Mouse (Mus musculus) heart, postnatal 25 days (tissue): ENCODE results near the gene Lrrc29. TPM values are rescaled to one million over a fixed set of nuclear protein-coding genes. Genes with fewer than 3 reads are reported as not detected.

ENCODE experiments used
- DNase-seq: peaks from one replicate; pipeline ENCODE4 v3.0.0; 2022; ENCODE audit warnings: low spot score
- intact Hi-C: fragments of 180-260 bp; cut with DNase I; formaldehyde crosslinking; loops from one replicate; pipeline ENCODE4 v1.15.1; 2025
- total RNA-seq, 2 experiments: library from RNA; stranded (reverse); gene quantifications; 2 replicates each; pipeline ENCODE4 v1.2.3; 2021

Lrrc29 gene
- 1 to 10 TPM; 1.3 to 1.9 TPM for total RNA-seq

DNA sequence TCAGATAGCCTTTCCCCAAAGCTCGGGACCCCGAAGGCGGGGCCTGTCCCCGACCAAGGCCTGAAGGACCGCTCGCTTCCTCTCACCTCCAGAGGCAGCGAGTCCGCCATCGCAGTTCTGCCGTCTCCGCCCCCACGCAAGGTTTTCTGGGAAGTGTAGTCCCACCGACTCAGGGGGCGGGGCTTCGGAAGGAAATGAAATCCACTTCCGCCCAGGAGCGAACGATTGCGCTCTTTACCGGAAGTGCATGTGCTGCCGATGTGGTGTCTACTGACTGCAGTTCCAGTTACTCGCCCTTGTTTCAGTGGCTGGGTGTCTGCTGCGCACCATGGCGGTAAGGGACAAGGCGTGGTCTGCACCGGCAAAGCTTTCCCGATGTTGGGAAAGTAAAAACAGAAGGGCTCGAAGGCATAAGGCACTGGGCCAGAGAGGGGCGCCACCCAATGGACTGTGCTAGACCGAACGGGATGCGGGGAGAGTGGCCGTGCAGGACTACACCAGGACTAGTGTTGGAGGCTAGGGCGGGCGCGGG is at the start of gene Lrrc29, which contains the start of gene Tmem208:
Lrrc29 (minus strand) TSS at position 138 of the 532 bp plus-strand sequence.
Tmem208 (plus strand) TSS at position 214 of the 532 bp plus-strand sequence.
- DNase-seq, result peak; percentile 91
- intact Hi-C loops, result no loop called here

DNA sequence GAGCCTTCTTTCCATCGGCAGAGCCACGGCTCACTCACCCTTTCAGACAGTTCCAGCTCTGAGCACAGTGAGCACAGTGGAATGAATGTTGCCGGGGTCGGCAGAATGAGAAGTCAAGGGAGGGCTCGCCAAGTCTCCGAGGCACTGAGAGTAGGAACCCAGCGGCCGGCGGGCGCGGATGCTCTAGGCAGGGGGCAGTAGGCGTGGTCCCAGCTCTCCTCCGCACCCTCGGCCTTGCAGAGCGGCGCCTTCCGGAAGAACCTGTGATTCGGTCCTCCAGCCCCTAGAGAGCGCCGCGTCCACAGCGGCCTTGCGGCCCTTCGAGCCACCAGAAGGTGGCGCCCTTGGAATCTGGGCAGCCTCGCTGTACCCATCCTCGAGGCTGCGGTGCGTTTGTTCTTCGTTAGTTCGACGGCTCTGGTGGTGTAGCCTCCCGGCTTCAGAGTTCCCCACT is 48.5 kb upstream of the Lrrc29 start:
- DNase-seq, result no peak
- intact Hi-C loops, result no loop called here

DNA sequence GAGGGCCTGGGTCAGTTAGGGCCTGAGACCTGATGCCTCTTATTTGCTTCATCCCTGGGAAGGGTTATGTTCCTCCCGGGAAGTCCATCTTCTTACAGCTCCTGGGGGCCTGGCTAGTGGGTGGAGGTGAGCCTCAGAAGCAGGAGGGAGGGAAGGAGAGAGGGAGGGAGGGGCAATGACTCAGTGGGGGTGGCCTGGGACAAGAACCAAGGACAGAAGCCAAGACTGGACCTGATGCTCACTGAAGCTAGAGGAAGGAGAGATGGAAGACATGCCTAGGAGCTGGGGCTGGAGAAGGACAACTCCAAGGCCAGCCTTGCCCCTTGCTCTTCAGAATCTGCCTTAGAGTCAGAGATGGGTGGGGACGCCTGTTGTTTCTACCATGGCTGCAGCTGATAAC is 47.0 kb upstream of the Lrrc29 start, which contains the start of gene Plekhg4:
Plekhg4 (plus strand) TSS at position 243 of the 400 bp plus-strand sequence.
- intact Hi-C loops, result no loop called here
- DNase-seq, result no peak

- intact Hi-C loops, result no loop called here
- DNase-seq, result no peak
Measured at GRCm38 (mm10) chr8:105372473-105372872, 46.4 kb upstream of the Lrrc29 start.

DNA sequence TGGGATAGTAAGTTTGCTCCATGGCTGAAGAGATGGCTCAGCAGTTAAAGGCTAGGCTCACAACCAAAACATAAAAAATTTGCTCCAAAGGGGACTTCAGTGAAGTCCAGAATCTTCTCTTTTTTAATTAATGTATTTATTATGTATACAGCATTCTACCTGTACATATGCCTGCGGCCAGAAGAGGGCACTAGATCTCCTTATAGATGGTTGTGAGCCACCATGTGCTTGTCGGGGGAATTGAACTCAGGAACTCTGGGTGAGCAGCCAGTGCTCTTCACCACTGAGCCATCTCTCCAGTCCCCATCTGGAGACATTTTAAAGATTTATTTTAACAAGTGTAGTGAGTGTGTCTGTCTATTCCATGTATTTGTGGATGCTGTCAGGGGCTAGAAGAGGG is 41.0 kb upstream of the Lrrc29 start:
- DNase-seq, result no peak
- intact Hi-C loops, result no loop called here

- DNase-seq, result no peak
- intact Hi-C loops, result no loop called here
Measured at GRCm38 (mm10) chr8:105361751-105362702, 35.9 kb upstream of the Lrrc29 start.

DNA sequence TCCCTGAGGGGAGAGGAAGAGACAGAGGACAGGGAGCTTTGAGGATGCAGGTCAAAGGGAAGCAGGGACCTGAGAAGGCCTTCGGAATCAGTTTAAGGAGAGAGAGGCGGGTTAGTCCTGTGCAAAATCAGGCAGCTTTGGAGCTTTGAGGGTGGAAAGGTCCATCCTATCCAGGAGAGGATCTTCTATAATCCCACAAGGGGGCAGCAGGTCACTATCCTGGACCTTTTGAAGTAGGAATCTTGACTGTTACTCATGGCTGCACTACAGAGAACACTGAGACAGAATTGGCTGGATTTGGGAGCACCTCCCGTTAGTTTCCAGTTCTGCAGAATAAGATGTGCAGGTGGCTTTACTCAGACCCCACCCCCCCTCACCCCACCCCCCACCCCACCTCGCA is 33.6 kb upstream of the Lrrc29 start:
- intact Hi-C loops, result loop anchor here (2.0 kb wide), 2 partner anchors 37 to 117 kb away; no protein-coding TSS in a partner anchor
- no peak for DNase-seq

DNA sequence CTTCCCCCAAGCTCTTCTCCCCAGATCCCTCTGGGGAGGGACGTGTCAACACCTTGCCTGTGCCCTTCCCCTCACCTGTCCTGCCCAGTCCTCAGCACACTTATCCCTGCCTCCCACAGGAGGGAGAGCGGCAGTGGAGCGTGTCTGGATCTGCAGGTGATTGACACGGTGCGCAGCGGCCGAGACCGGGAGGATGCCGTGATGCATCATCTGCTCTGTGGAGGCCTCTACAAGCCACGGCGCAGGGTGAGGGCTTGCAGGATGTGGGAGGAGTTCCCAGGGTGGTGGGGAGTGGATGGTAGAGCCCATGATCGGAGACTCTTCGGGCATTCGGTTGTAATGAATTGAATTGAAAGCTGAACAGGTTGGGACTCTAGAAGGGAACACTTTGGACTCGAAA is 33.1 kb upstream of the Lrrc29 start:
- intact Hi-C loops, result loop anchor here (2.0 kb wide), 2 partner anchors 38 to 118 kb away; no protein-coding TSS in a partner anchor
- no peak for DNase-seq

GRCm38 (mm10) chr8:105356681-105357080 is 30.6 kb upstream of the Lrrc29 start:
- DNase-seq, result no peak
- intact Hi-C loops, result no loop called here

- DNase-seq, result peak; percentile 43
- intact Hi-C loops, result no loop called here
Measured at GRCm38 (mm10) chr8:105355179-105356024, 29.3 kb upstream of the Lrrc29 start.

GRCm38 (mm10) chr8:105354549-105354948 is 28.5 kb upstream of the Lrrc29 start:
- DNase-seq, result no peak
- intact Hi-C loops, result no loop called here

- intact Hi-C loops, result no loop called here
- no peak for DNase-seq
Measured at GRCm38 (mm10) chr8:105353583-105354135, 27.6 kb upstream of the Lrrc29 start.

DNA sequence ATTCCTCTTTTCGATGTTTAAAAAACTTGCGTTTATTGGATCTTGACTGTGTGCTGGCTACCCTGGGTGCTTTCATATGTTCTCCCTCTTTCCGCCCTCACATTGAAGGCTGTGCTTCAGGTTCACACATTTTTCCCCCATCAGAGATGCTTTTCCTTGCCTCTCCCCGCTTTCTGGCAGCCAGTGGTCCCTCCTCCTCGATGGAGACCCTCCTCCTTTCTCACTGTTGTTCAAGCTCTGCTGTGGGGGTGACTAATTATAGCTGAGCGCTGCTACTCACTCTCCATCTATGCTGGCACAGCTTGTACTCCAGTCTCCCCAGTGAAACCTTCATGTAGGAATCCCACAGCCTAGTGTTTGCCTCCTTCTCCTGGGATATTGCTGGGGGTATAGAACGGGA is 24.1 kb upstream of the Lrrc29 start:
- no peak for DNase-seq
- intact Hi-C loops, result no loop called here

DNA sequence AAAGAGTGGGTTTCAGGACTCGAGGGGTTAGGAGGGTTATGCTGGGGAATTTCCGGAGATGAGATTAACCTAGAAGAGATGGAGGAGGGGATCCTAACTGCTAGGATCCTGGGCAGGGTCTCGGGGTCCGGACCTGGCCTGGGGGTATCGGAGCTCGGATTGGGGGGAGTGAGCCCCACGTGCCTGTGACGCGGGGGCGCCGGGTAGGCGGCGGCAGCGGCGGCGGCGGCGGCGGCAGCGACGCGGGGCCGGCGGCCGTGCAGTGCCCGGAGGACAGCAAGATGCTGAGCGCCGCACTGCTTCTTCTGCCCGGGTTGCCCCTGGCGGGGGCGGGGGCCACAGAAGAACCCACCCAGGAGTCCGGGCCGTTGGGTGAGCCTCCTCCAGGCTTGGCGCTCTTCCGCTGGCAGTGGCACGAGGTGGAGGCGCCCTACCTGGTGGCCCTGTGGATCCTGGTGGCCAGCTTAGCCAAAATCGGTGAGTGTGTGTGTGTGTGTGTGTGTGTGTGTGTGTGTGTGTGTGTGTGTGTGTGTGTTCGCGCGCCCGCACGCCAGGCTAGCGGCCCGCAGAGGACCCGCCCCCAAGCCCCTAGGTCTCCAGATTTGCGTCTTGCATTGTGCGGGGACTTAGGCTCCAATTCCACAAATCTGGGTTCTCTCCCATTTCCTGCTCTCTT is 23.2 kb upstream of the Lrrc29 start:
- intact Hi-C loops, result loop anchor here (5.0 kb wide), 1 partner anchor 52 kb away; the partner anchor contains the start of genes E2f4 and Exoc3l
- no peak for DNase-seq

DNA sequence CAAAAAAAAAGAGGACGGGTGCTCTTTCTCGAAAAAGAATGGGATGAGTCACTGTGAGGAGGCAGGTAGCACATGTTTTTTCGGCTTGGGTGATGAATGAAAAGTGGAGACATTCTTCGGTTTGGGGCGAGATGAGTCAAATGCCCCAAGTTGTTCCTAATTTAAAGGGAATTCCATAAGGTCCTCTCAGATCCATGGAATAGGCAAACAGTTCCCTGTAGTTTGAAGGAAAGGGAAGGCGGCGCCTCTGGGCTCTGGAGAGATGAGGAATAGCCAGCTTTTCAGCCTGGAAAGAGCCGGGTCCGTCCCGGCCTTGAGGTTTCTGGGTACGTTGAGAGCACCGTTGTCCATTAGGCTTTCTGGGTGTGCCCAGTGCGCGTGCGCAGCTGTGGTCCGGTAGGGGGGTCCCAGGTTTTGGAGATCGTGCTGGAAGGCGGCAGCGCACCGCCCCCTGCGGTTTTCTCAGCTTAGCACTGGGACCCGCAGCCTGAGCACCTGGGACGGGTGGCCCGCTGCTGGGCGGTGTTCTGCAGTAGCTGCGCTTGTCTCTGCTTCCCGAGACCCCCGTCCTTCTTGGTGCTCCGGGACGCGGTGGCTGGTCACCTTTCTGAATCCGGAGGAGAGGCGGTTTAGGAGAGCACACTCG is 22.5 kb upstream of the Lrrc29 start, which contains the start of gene Slc9a5:
Slc9a5 (plus strand) TSS at position 394 of the 646 bp plus-strand sequence.
- no peak for DNase-seq
- intact Hi-C loops, result loop anchor here (5.0 kb wide), 1 partner anchor 51 kb away; the partner anchor contains the start of genes E2f4 and Exoc3l

GRCm38 (mm10) chr8:105347428-105348221 is 21.5 kb upstream of the Lrrc29 start, which contains the start of gene Fhod1:
Gene Fhod1 (minus strand): TSS chr8:105347953.
- DNase-seq, result peak; percentile 89
- intact Hi-C loops, result loop anchor here (5.0 kb wide), 1 partner anchor 50 kb away; the partner anchor contains the start of genes E2f4 and Exoc3l
